Mouse (Mus musculus) kidney, adult 9 months (tissue): Measurements from ENCODE around the gene Gm813.

ENCODE experiments used
- DNase-seq: peaks from one replicate; pipeline ENCODE4 v3.0.0; 2022

The Gm813 gene

GRCm38 (mm10) chr16:58603831-58604230, 12.9 kb downstream of the Gm813 start:
- DNase-seq: no peak

- DNase-seq: no peak
Measured at GRCm38 (mm10) chr16:58600846-58601245, 15.9 kb downstream of the Gm813 start.

- peak; percentile 6 for DNase-seq
Measured at GRCm38 (mm10) chr16:58591299-58591698, 25.5 kb downstream of the Gm813 start.

GRCm38 (mm10) chr16:58589444-58589843, 27.3 kb downstream of the Gm813 start:
- no peak for DNase-seq

- no peak for DNase-seq
Measured at GRCm38 (mm10) chr16:58573949-58574722, 42.6 kb downstream of the Gm813 start.

GRCm38 (mm10) chr16:58570694-58571264, 46.0 kb downstream of the Gm813 start:
- no peak for DNase-seq
